Mouse (Mus musculus) CH12.LX (cell line): ENCODE data around the gene Qk. TPM values are rescaled to one million over a fixed set of nuclear protein-coding genes. Genes with fewer than 3 reads are reported as not detected.

Source experiments
- DNase-seq: peaks from one replicate; pipeline ENCODE4 v3.0.0-alpha.2; 2013; ENCODE audit errors: extremely low read depth
- H3K27ac ChIP-seq: 2 replicates; pipeline ENCODE4 v1.5.1; 2012; ENCODE audit warnings: low read depth, mild to moderate bottlenecking, control low read depth, moderate library complexity; ENCODE audit not compliant: insufficient read depth
- H3K27me3 ChIP-seq: replicated peaks from 2 replicates; pipeline ENCODE3; 2012; ENCODE audit warnings: inconsistent platforms
- H3K36me3 ChIP-seq, 2 experiments: replicated peaks in 1 of 2; 2 replicates each; pipeline versions ENCODE3 to v1.6.1; 2012; ENCODE audit warnings: inconsistent platforms in 1 of 2, low read length in 1 of 2, mild to moderate bottlenecking in 1 of 2, mixed read lengths in 1 of 2, moderate library complexity in 1 of 2; ENCODE audit not compliant: control insufficient read depth in 1 of 2, insufficient read depth in 1 of 2
- H3K4me1 ChIP-seq, 2 experiments: 2 replicates each; pipeline ENCODE4 v1.6.1; 2012; ENCODE audit warnings: inconsistent platforms in 1 of 2, moderate library complexity in 1 of 2; ENCODE audit not compliant: insufficient read depth in 2 of 2, control insufficient read depth in 1 of 2
- H3K4me2 ChIP-seq: 2 replicates; pipeline ENCODE4 v1.6.1; 2012; ENCODE audit warnings: low read depth, mild to moderate bottlenecking, control low read depth; ENCODE audit not compliant: poor library complexity, insufficient read depth, severe bottlenecking
- H3K4me3 ChIP-seq, 3 experiments: fragments of 150-350 bp in 1 of 3; sonication (generic) in 1 of 3; replicated peaks in 1 of 3; 2 replicates each; pipeline versions ENCODE3 to v1.5.1; 2011 to 2012; ENCODE audit warnings: low read depth in 2 of 3, low read length in 2 of 3, mild to moderate bottlenecking in 2 of 3, moderate library complexity in 2 of 3, control low read depth in 1 of 3, improper control_type of control experiment in 1 of 3, inconsistent platforms in 1 of 3, mixed read lengths in 1 of 3; ENCODE audit not compliant: poor library complexity in 1 of 3
- H3K79me2 ChIP-seq: replicated peaks from 2 replicates; pipeline ENCODE4 v1.6.1; 2012; ENCODE audit warnings: mild to moderate bottlenecking, moderate library complexity; ENCODE audit not compliant: control insufficient read depth, poor library complexity, insufficient read depth, severe bottlenecking; ENCODE audit errors: extremely low read depth
- H3K9ac ChIP-seq: 2 replicates; pipeline ENCODE4 v1.6.1; 2012; ENCODE audit warnings: low read depth, mild to moderate bottlenecking, control low read depth, moderate library complexity; ENCODE audit not compliant: insufficient read depth
- H3K9me3 ChIP-seq: replicated peaks from 2 replicates; pipeline ENCODE3; 2012; ENCODE audit warnings: low read length, inconsistent platforms, mixed read lengths
- CHD1 ChIP-seq: IDR thresholded peaks from 2 replicates; pipeline ENCODE4 v1.6.1; 2012; ENCODE audit warnings: low read depth, low read length, improper control_type of control experiment, inconsistent platforms
- CHD2 ChIP-seq: IDR thresholded peaks from 2 replicates; pipeline ENCODE4 v1.6.1; 2011; ENCODE audit warnings: low read length, improper control_type of control experiment
- CTCF ChIP-seq, 2 experiments: IDR thresholded peaks in 1 of 2; conservative IDR thresholded peaks in 1 of 2; 2 replicates each; pipeline ENCODE4 v1.5.1; 2011 to 2012; ENCODE audit warnings: low read depth in 2 of 2, low read length in 2 of 2, improper control_type of control experiment in 1 of 2, inconsistent platforms in 1 of 2, mild to moderate bottlenecking in 1 of 2, moderate library complexity in 1 of 2
- E2F4 ChIP-seq: IDR thresholded peaks from 2 replicates; pipeline ENCODE4 v1.6.1; 2011; ENCODE audit warnings: low read depth, low read length, improper control_type of control experiment; ENCODE audit not compliant: insufficient replicate concordance
- ELF1 ChIP-seq: IDR thresholded peaks from 2 replicates; pipeline ENCODE4 v1.6.1; 2014; ENCODE audit warnings: low read depth, mild to moderate bottlenecking, inconsistent platforms, low read length, improper control_type of control experiment
- EP300 ChIP-seq: IDR thresholded peaks from 2 replicates; pipeline ENCODE4 v1.6.1; 2011; ENCODE audit warnings: low read length, improper control_type of control experiment
- ETS1 ChIP-seq: conservative IDR thresholded peaks from 2 replicates; pipeline ENCODE4 v1.6.1; 2012; ENCODE audit warnings: low read depth, mild to moderate bottlenecking, inconsistent platforms, low read length, improper control_type of control experiment, moderate library complexity
- GABPA ChIP-seq: IDR thresholded peaks from 2 replicates; pipeline ENCODE4 v1.6.1; 2012; ENCODE audit warnings: low read depth, low read length, improper control_type of control experiment, inconsistent platforms; ENCODE audit not compliant: insufficient replicate concordance
- HCFC1 ChIP-seq: IDR thresholded peaks from 2 replicates; pipeline ENCODE4 v1.6.1; 2012; ENCODE audit warnings: low read depth, mild to moderate bottlenecking, inconsistent platforms, low read length, improper control_type of control experiment
- IRF4 ChIP-seq: IDR thresholded peaks from 2 replicates; pipeline ENCODE4 v1.6.1; 2014; ENCODE audit warnings: low read depth, mild to moderate bottlenecking, inconsistent platforms, low read length, improper control_type of control experiment
- KAT2A ChIP-seq: IDR thresholded peaks from 2 replicates; pipeline ENCODE4 v1.6.1; 2012; ENCODE audit warnings: low read length, improper control_type of control experiment, inconsistent platforms; ENCODE audit not compliant: insufficient replicate concordance
- MAX ChIP-seq: IDR thresholded peaks from 2 replicates; pipeline ENCODE4 v1.6.1; 2011; ENCODE audit warnings: low read length, improper control_type of control experiment
- MAZ ChIP-seq: IDR thresholded peaks from 2 replicates; pipeline ENCODE4 v1.6.1; 2012; ENCODE audit warnings: low read depth, mild to moderate bottlenecking, inconsistent platforms, low read length, improper control_type of control experiment, moderate library complexity
- MEF2A ChIP-seq: IDR thresholded peaks from 2 replicates; pipeline ENCODE4 v1.6.1; 2014; ENCODE audit warnings: low read depth, mild to moderate bottlenecking, inconsistent platforms, low read length, improper control_type of control experiment, borderline replicate concordance
- NELFE ChIP-seq: IDR thresholded peaks from 2 replicates; pipeline ENCODE4 v1.6.1; 2011; ENCODE audit warnings: low read depth, low read length, improper control_type of control experiment
- NRF1 ChIP-seq: IDR thresholded peaks from 2 replicates; pipeline ENCODE4 v1.6.1; 2014; ENCODE audit warnings: low read depth, mild to moderate bottlenecking, inconsistent platforms, low read length, improper control_type of control experiment, moderate library complexity
- POLR2A ChIP-seq: IDR thresholded peaks from 2 replicates; pipeline ENCODE4 v1.6.1; 2011; ENCODE audit warnings: low read depth, mild to moderate bottlenecking, improper control_type of control experiment, low read length
- RAD21 ChIP-seq: IDR thresholded peaks from 2 replicates; pipeline ENCODE4 v1.6.1; 2011; ENCODE audit warnings: low read depth, mild to moderate bottlenecking, low read length, improper control_type of control experiment, moderate library complexity
- RCOR1 ChIP-seq: conservative IDR thresholded peaks from 2 replicates; pipeline ENCODE4 v1.6.1; 2012; ENCODE audit warnings: low read depth, mild to moderate bottlenecking, inconsistent platforms, low read length, improper control_type of control experiment
- SIN3A ChIP-seq: IDR thresholded peaks from 2 replicates; pipeline ENCODE4 v1.6.1; 2012; ENCODE audit warnings: low read length, improper control_type of control experiment, inconsistent platforms
- SMC3 ChIP-seq: IDR thresholded peaks from 2 replicates; pipeline ENCODE4 v1.6.1; 2011; ENCODE audit warnings: low read depth, low read length, improper control_type of control experiment
- TCF12 ChIP-seq: IDR thresholded peaks from 2 replicates; pipeline ENCODE4 v1.6.1; 2014; ENCODE audit warnings: low read depth, mild to moderate bottlenecking, inconsistent platforms, low read length, improper control_type of control experiment
- USF1 ChIP-seq: IDR thresholded peaks from 2 replicates; pipeline ENCODE4 v1.6.1; 2014; ENCODE audit warnings: low read depth, mild to moderate bottlenecking, inconsistent platforms, low read length, improper control_type of control experiment
- USF2 ChIP-seq: conservative IDR thresholded peaks from 2 replicates; pipeline ENCODE4 v1.6.1; 2011; ENCODE audit warnings: low read depth, low read length, improper control_type of control experiment
- ZKSCAN1 ChIP-seq: IDR thresholded peaks from 2 replicates; pipeline ENCODE4 v1.6.1; 2012; ENCODE audit warnings: low read depth, inconsistent platforms, low read length, improper control_type of control experiment, borderline replicate concordance
- ZNF384 ChIP-seq: IDR thresholded peaks from 2 replicates; pipeline ENCODE4 v1.6.1; 2012; ENCODE audit warnings: low read depth, low read length, improper control_type of control experiment, inconsistent platforms
- dilution Hi-C: fragments of 300-500 bp; cut with MboI; formaldehyde crosslinking; loops from 2 replicates; pipeline ENCODE4 v1.14.3; 2020; ENCODE audit warnings: low sequenced_read_pairs; ENCODE audit not compliant: extremely low pct_unique_long_range_greater_than_20kb, extremely low pct_ligation_motif_present
- in situ Hi-C: fragments of 300-500 bp; cut with MboI; formaldehyde crosslinking; loops from 3 replicates; pipeline ENCODE4 v1.14.3; 2019; ENCODE audit warnings: low sequenced_read_pairs, low pct_ligation_motif_present, low pct_unique_long_range_greater_than_20kb, mixed read lengths
- polyA plus RNA-seq: library from polyadenylated mRNA; unstranded; fragments of >175 nt; gene quantifications from 2 replicates; pipeline ENCODE4 v1.2.1, GENCODE M21; 2012; ENCODE audit warnings: low read depth; ENCODE audit not compliant: insufficient read length
- total RNA-seq, 2 experiments: library from RNA; depleted of rRNA; stranded (reverse); fragments of 300-350 nt in 1 of 2; fragments of >200 nt in 1 of 2; gene quantifications; 2 replicates each; pipeline ENCODE4 v1.2.3; 2012 to 2014

The Qk gene
- total and polyA plus RNA-seq, 3 experiments = 22.2 to 51.4 (median 29.3) TPM

GRCm38 (mm10) chr17:10333321-10333720 lies 13.7 kb upstream of the Qk start:
- Histone ChIP-seq H3K27ac (no peak overlapping the region), H3K4me2 (no peak overlapping the region), H3K4me3 (no peak overlapping the region), H3K27me3 (no peaks in the 10 kb centered on the region), H3K79me2 (no peaks in the 10 kb centered on the region), H3K36me3 (peaks cover 0 to 5% of the 10 kb centered on the region in 2 experiments), H3K9me3 (no peaks in the 10 kb centered on the region), H3K9ac (no peak overlapping the region), H3K4me1 (no peaks in the 10 kb centered on the region)
- TF ChIP-seq RCOR1 (no peak), NRF1 (no peak), SMC3 (no peak), USF2 (no peak), TCF12 (no peak), CHD1 (no peak), SIN3A (no peak), ZNF384 (no peak), USF1 (no peak), KAT2A (no peak), NELFE (no peak), ETS1 (no peak), ELF1 (no peak), ZKSCAN1 (no peak), MAZ (no peak), EP300 (no peak), HCFC1 (no peak), CHD2 (no peak)
- dilution Hi-C loops (no loop called here), in situ Hi-C loops (no loop called here)
- DNase-seq = no peak

- Histone ChIP-seq H3K36me3 (peaks cover 0 to 5% of the 10 kb centered on the region in 2 experiments), H3K27me3 (no peaks in the 10 kb centered on the region), H3K4me1 (no peaks in the 10 kb centered on the region), H3K4me3 (no peak overlapping the region), H3K27ac (no peak overlapping the region), H3K79me2 (no peaks in the 10 kb centered on the region), H3K4me2 (no peak overlapping the region), H3K9me3 (no peaks in the 10 kb centered on the region), H3K9ac (no peak overlapping the region)
- no peak for TF ChIP-seq E2F4
- TF ChIP-seq RAD21 = no peak
- TF ChIP-seq CTCF (conservative IDR thresholded peaks at IDR 0.05 in 1 of 2, IDR thresholded peaks at IDR 0.05 in 1 of 2; ENCODE audit: low read depth in 2 of 2, low read length in 2 of 2) = no peak
- no peak for TF ChIP-seq RCOR1
- TF ChIP-seq POLR2A = no peak
- no peak for TF ChIP-seq GABPA
- TF ChIP-seq KAT2A = no peak
- TF ChIP-seq SMC3 = no peak
- no peak for TF ChIP-seq MEF2A
- no peak for TF ChIP-seq MAX
- no peak for TF ChIP-seq SIN3A
- no peak for TF ChIP-seq TCF12
- TF ChIP-seq IRF4 = no peak
- TF ChIP-seq ZNF384 = no peak
- in situ Hi-C loops (no loop called here), dilution Hi-C loops (no loop called here)
- no peak for DNase-seq
Observed at GRCm38 (mm10) chr17:10332127-10332526, 12.5 kb upstream of the Qk start.
